Mouse (Mus musculus) heart, adult 2 months (tissue): ENCODE measurements around the gene Slc25a54. TPM values are rescaled to one million over a fixed set of nuclear protein-coding genes. Genes with fewer than 3 reads are reported as not detected.

Experiments
- DNase-seq, 2 experiments: peaks; one replicate each; pipeline ENCODE4 v3.0.0; 2021
- H3K27ac ChIP-seq: fragments of 200-600 bp; 2 replicates; pipeline ENCODE4 v1.8.1; 2022
- H3K27me3 ChIP-seq: fragments of 200-500 bp; 2 replicates; pipeline ENCODE4 v1.6.1; 2012; ENCODE audit warnings: mild to moderate bottlenecking, low read length, inconsistent platforms, mixed read lengths; ENCODE audit not compliant: control insufficient read depth, insufficient read depth
- H3K36me3 ChIP-seq: fragments of 200-500 bp; 2 replicates; pipeline ENCODE4 v1.6.1; 2012; ENCODE audit warnings: low read length, inconsistent platforms; ENCODE audit not compliant: control insufficient read depth, insufficient read depth
- H3K4me1 ChIP-seq: fragments of 200-500 bp; 2 replicates; pipeline ENCODE4 v1.6.1; 2011; ENCODE audit warnings: low read length; ENCODE audit not compliant: control insufficient read depth, insufficient read depth
- H3K4me3 ChIP-seq: fragments of 200-600 bp; 2 replicates; pipeline ENCODE4 v1.8.1; 2022
- H3K79me2 ChIP-seq: fragments of 200-500 bp; replicated peaks from 2 replicates; pipeline ENCODE4 v1.6.1; 2012; ENCODE audit warnings: mild to moderate bottlenecking, inconsistent platforms, low read length, moderate library complexity, mixed read lengths; ENCODE audit not compliant: control insufficient read depth, insufficient read depth
- H3K9ac ChIP-seq: fragments of 200-500 bp; 2 replicates; pipeline ENCODE4 v1.6.1; 2012; ENCODE audit warnings: low read depth, mild to moderate bottlenecking, control low read depth, inconsistent platforms, low read length, mixed read lengths
- CTCF ChIP-seq: fragments of 200-600 bp; IDR thresholded peaks from 2 replicates; pipeline ENCODE4 v1.8.1; 2022; ENCODE audit warnings: antibody characterized with exemption, mild to moderate bottlenecking, moderate library complexity
- EP300 ChIP-seq: fragments of 200-500 bp; IDR thresholded peaks from 2 replicates; pipeline ENCODE4 v1.6.1; 2011; ENCODE audit warnings: low read depth, low read length, control low read depth; ENCODE audit not compliant: insufficient read depth
- POLR2A ChIP-seq: fragments of 200-500 bp; IDR thresholded peaks from 2 replicates; pipeline ENCODE4 v1.6.1; 2011; ENCODE audit warnings: mild to moderate bottlenecking, low read depth, low read length, control low read depth; ENCODE audit not compliant: insufficient read depth
- WGBS: fragments of 180-500 bp; shearing (Covaris S2); methylation state at CpG from one replicate; pipeline ENCODE4 v1.1.7; 2018; 5-methylcytosine and 5-hydroxymethylcytosine counted together
- intact Hi-C: fragments of 180-260 bp; cut with DNase I; formaldehyde crosslinking; loops from one replicate; pipeline ENCODE4 v1.15.1; 2025
- long read RNA-seq: library from polyadenylated mRNA; stranded (forward); transcript quantifications from one replicate; pipeline ENCODE4 v2.0.0, GENCODE M21; 2021
- polyA plus RNA-seq: library from polyadenylated mRNA; depleted of rRNA; stranded (reverse); fragments of >200 nt; gene quantifications from 2 replicates; pipeline ENCODE4 v1.2.3, GENCODE M21; 2012; rRNA removed
- total RNA-seq, 2 experiments: library from RNA; stranded (reverse); gene quantifications; 2 replicates each; pipeline ENCODE4 v1.2.3; 2021

Gene Slc25a54
- total RNA-seq (not detected), polyA plus RNA-seq (not detected in 2 replicates)
- long read RNA-seq: 0 reads

GRCm38 (mm10) chr3:109080169-109080568 lies at the start of gene Slc25a54:
Slc25a54 (plus strand) TSS chr3:109080469.
- no peak for TF ChIP-seq POLR2A
- TF ChIP-seq CTCF: no peak
- no peak for TF ChIP-seq EP300
- Histone ChIP-seq H3K4me3 (no peak within 1 kb of the TSS), H3K36me3 (no peaks in the 10 kb centered on the region), H3K27ac (no peak within 1 kb of the TSS), H3K27me3 (no peaks in the 10 kb centered on the region), H3K79me2 (no peaks in the 10 kb centered on the region), H3K9ac (no peak within 1 kb of the TSS), H3K4me1 (no peaks in the 10 kb centered on the region)
- WGBS: 96% methylated on average over 17 of the region's 17 CpGs
- DNase-seq: no peak
- intact Hi-C loops: no loop called here

DNA sequence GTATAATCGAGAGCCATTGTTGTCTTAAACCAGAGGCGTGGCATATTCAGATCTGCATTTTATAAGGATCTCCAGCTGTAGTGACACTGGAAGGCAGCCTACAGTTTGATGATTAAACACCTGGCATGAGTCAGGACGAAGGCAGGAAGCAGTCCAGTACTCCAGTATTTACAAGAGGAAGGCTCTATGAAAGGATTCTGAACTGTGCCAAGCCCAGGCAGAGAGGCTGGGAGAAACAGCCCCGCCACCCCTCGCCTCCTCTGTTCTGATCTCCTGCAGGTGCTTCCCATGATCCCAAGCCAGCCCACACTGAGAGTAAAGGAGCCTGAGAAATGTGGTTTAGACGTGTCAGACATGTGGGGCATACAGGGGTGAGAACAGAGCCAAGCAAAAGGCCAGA lies 49.5 kb upstream of the Slc25a54 start:
- Histone ChIP-seq H3K9ac (no peak overlapping the region), H3K79me2 (no peaks in the 10 kb centered on the region), H3K27ac (peak overlapping the region; percentile 39; the same call in 1 of the 2 replicates), H3K27me3 (no peaks in the 10 kb centered on the region), H3K4me1 (peaks cover 3% of the 10 kb centered on the region), H3K4me3 (no peak overlapping the region), H3K36me3 (peaks cover 12% of the 10 kb centered on the region; the same call in 1 of the 2 replicates)
- DNase-seq: peak; percentile 45 to 59
- TF ChIP-seq POLR2A (no peak), EP300 (no peak), CTCF (no peak)
- WGBS: 34% methylated on average over 6 of the region's 6 CpGs
- intact Hi-C loops: loop anchor here (2.0 kb wide), 1 partner anchor 20 kb away; no protein-coding TSS in a partner anchor

DNA sequence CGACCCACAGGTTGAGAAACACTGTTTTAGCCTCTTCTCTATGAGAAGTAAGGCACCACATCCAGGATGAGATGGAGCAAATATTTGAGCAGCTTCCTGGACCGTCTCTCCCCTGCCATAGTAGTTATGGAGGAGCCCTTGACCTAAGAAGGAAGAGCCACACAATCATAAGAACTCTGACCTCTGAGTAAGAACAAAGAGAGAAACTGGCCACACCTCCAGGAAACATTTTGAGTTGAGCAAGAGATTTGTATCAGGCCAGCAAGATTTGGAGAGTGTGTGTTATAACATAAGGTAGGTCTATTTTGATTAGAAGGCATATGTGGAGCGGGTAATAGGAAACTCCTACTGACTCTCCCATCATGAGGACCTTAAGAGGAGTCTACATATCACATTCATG lies 48.6 kb upstream of the Slc25a54 start:
- no peak for DNase-seq
- Histone ChIP-seq H3K9ac (no peak overlapping the region), H3K36me3 (peaks cover 12% of the 10 kb centered on the region; the same call in 1 of the 2 replicates), H3K27ac (no peak overlapping the region), H3K4me3 (no peak overlapping the region), H3K79me2 (no peaks in the 10 kb centered on the region), H3K27me3 (no peaks in the 10 kb centered on the region), H3K4me1 (peaks cover 3% of the 10 kb centered on the region)
- 60% methylated on average over 3 of the region's 3 CpGs for WGBS
- TF ChIP-seq EP300 (no peak), CTCF (no peak), POLR2A (no peak)
- intact Hi-C loops: loop anchor here (2.0 kb wide), 1 partner anchor 19 kb away; no protein-coding TSS in a partner anchor

- intact Hi-C loops: no loop called here
- Histone ChIP-seq H3K27me3 (no peaks in the 10 kb centered on the region), H3K9ac (no peak overlapping the region), H3K79me2 (no peaks in the 10 kb centered on the region), H3K4me1 (peaks cover 3% of the 10 kb centered on the region), H3K4me3 (no peak overlapping the region), H3K36me3 (peaks cover 12% of the 10 kb centered on the region; the same call in 1 of the 2 replicates), H3K27ac (no peak overlapping the region)
- WGBS: 47% methylated on average over 2 of the region's 2 CpGs
- TF ChIP-seq CTCF: no peak
- TF ChIP-seq EP300: no peak
- TF ChIP-seq POLR2A: no peak
- no peak for DNase-seq
Measured at GRCm38 (mm10) chr3:109032306-109032705, 48.0 kb upstream of the Slc25a54 start.

DNA sequence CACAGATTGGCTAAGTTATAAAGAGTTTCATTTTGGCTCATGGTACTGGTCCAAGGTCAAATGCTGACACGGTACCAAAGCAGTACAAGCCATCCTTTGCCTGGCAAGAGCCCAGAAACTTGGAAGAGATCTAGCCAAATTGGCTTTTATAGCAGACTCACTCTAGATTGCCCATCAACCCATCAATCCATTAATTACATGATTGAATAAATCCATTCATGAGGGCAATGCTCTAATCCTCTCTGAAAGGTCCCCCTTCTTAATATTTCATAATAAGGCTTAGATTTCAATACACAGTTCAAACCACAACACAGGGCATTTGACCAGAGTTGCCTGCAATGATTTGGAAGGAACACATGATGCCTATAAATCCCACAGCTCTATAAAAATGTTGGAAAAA lies 45.9 kb upstream of the Slc25a54 start:
- Histone ChIP-seq H3K27ac (no peak overlapping the region), H3K9ac (no peak overlapping the region), H3K4me1 (peaks cover 3% of the 10 kb centered on the region), H3K4me3 (no peak overlapping the region), H3K36me3 (peaks cover 10% of the 10 kb centered on the region; the same call in 1 of the 2 replicates), H3K79me2 (no peaks in the 10 kb centered on the region), H3K27me3 (no peaks in the 10 kb centered on the region)
- WGBS: 35% methylated on average over 1 of the region's 1 CpGs
- intact Hi-C loops: no loop called here
- DNase-seq: no peak
- TF ChIP-seq CTCF (no peak), EP300 (no peak), POLR2A (no peak)

GRCm38 (mm10) chr3:109040908-109041307 lies 39.4 kb upstream of the Slc25a54 start:
- WGBS: 86% methylated on average over 4 of the region's 4 CpGs

More at GRCm38 (mm10) chr3:109040908-109041307, 39.4 kb upstream of the Slc25a54 start:
- H3K79me2 ChIP-seq: no peaks in the 10 kb centered on the region
- DNase-seq: no peak
- no peak overlapping the region for H3K27ac ChIP-seq
- peaks cover 2% of the 10 kb centered on the region; the same call in 1 of the 2 replicates for H3K4me1 ChIP-seq
- TF ChIP-seq EP300 (no peak), POLR2A (no peak), CTCF (no peak)
- no peaks in the 10 kb centered on the region for H3K36me3 ChIP-seq
- H3K4me3 ChIP-seq: no peak overlapping the region
- no peaks in the 10 kb centered on the region for H3K27me3 ChIP-seq
- intact Hi-C loops: no loop called here
- H3K9ac ChIP-seq: no peak overlapping the region
